Mouse (Mus musculus) midbrain, embryonic 15.5 days (tissue): Measurements from ENCODE around the gene Stap2. TPM values are rescaled to one million over a fixed set of nuclear protein-coding genes. Genes with fewer than 3 reads are reported as not detected.

ENCODE experiments used
- ATAC-seq: fragments of 200-750 bp; cut with Nextera tagmentation; replicated peaks from 2 replicates; pipeline ENCODE4 v1.8.0; 2017; ENCODE audit warnings: moderate TSS enrichment
- H3K27ac ChIP-seq: fragments of 300-500 bp; sonication (generic); 2 replicates; pipeline ENCODE4 v1.5.1; 2015; ENCODE audit warnings: mild to moderate bottlenecking, inconsistent platforms
- H3K27me3 ChIP-seq: fragments of 300-500 bp; sonication (generic); replicated peaks from 2 replicates; pipeline ENCODE4 v1.6.1; 2015; ENCODE audit warnings: inconsistent platforms
- H3K36me3 ChIP-seq: fragments of 300-500 bp; sonication (generic); replicated peaks from 2 replicates; pipeline ENCODE4 v1.6.1; 2015; ENCODE audit warnings: inconsistent platforms
- H3K4me1 ChIP-seq: fragments of 300-500 bp; sonication (generic); 2 replicates; pipeline ENCODE4 v1.6.1; 2015; ENCODE audit warnings: inconsistent platforms
- H3K4me2 ChIP-seq: fragments of 300-500 bp; sonication (generic); 2 replicates; pipeline ENCODE4 v1.6.1; 2015; ENCODE audit warnings: inconsistent platforms, mild to moderate bottlenecking, moderate library complexity
- H3K4me3 ChIP-seq: fragments of 300-500 bp; sonication (generic); 2 replicates; pipeline ENCODE4 v1.5.1; 2015; ENCODE audit warnings: mild to moderate bottlenecking, inconsistent platforms
- H3K9ac ChIP-seq: fragments of 300-500 bp; sonication (generic); 2 replicates; pipeline ENCODE4 v1.6.1; 2015; ENCODE audit warnings: mild to moderate bottlenecking, inconsistent platforms
- H3K9me3 ChIP-seq: fragments of 300-500 bp; sonication (generic); 2 replicates; pipeline ENCODE4 v1.6.1; 2016; ENCODE audit warnings: inconsistent platforms
- WGBS: fragments of 180-500 bp; shearing (Covaris S2); methylation state at CpG from one replicate; pipeline ENCODE4 v1.1.7; 2015; ENCODE audit warnings: mixed read lengths; 5-methylcytosine and 5-hydroxymethylcytosine counted together
- polyA plus RNA-seq: library from polyadenylated mRNA; unstranded; fragments of >200 nt; fragmentation: Nextera tagmentation; extraction: Ambion mirVana; gene quantifications from 2 replicates; pipeline ENCODE4 v1.2.1, GENCODE M21; 2015

Stap2 gene
- polyA plus RNA-seq, result 5.8 and 6.0 TPM in 2 replicates

DNA sequence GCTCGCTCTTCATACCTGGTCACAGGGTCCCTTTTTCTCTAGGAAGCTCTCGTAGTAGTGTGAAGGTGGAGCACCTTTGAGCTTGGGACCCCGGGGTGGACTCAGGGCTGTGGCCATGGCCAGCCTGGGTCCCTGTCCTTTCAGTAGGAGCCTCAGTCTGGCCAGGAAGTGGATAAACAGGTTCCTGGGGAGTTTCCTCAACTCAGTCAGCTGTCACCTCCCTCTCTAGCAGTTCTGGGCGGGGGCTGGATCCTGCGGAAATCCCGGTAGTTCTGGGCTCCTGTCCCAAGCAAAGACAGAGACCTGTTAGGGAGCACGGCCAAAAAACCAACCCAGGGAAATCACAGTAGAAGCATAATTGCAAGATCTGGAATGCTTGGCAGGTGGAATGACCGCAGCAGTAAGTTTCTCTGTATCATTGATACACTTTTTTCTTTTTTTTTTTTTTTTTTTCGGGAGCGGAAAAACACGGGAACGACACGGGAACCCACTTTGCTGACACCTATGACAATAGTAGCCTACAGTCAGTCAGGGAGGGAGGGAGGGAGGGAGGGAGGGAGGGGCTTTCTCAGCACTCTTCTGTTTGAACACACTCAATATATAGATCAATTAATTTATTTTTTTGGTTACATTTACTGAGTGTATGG is at the start of gene Stap2, which contains the start of gene Mpnd:
Gene Stap2, minus strand, starts transcription at position 170 of the 647 bp plus-strand sequence.
Gene Mpnd, plus strand, starts transcription at position 297 of the 647 bp plus-strand sequence.
- H3K9me3 ChIP-seq, result no peaks in the 10 kb centered on the region

DNA sequence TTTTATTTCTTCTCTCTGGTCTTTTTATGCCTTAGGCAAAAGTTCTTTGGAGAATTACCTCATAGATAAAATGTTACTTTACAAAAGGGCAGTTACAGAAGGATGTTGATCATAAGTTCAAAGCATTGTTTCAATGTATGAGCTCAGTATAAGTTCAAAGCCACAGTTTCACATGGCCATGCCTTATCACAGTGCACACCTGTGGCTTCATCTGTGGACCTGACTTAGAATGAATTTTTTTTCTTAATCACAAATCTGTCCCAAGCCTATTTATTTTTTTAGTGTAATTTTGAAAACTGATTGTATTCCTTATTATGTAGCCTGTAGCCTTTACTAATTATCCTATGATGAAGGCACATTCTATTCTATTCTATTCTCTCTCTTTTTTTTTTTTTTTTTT is 49.6 kb upstream of the Stap2 start:
- no peaks in the 10 kb centered on the region for H3K27me3 ChIP-seq
- H3K9me3 ChIP-seq, result no peaks in the 10 kb centered on the region
- H3K9ac ChIP-seq, result no peak overlapping the region
- no peak overlapping the region for H3K27ac ChIP-seq
- no peaks in the 10 kb centered on the region for H3K36me3 ChIP-seq
- no peaks in the 10 kb centered on the region for H3K4me1 ChIP-seq
- no peak overlapping the region for H3K4me2 ChIP-seq
- ATAC-seq, result no peak
- no peak overlapping the region for H3K4me3 ChIP-seq

More for the DNA sequence above, at the start of gene Stap2, which contains the start of gene Mpnd:
- Histone ChIP-seq H3K9ac (no peak within 1 kb of the TSS), H3K27ac (no peak within 1 kb of the TSS), H3K27me3 (peaks cover 8% of the 10 kb centered on the region; the same call in 1 of the 2 replicates), H3K4me1 (peaks cover 14% of the 10 kb centered on the region), H3K36me3 (no peaks in the 10 kb centered on the region), H3K4me3 (no peak within 1 kb of the TSS), H3K4me2 (no peak within 1 kb of the TSS)
- ATAC-seq, result no peak
- 53% methylated on average over 12 of the region's 13 CpGs for WGBS

- 91% methylated on average over 5 of the region's 5 CpGs for WGBS
- ATAC-seq, result no peak
- no peaks in the 10 kb centered on the region; the same call in 1 of the 2 replicates for H3K36me3 ChIP-seq
- H3K9ac ChIP-seq, result no peak overlapping the region
- H3K27ac ChIP-seq, result no peak overlapping the region
- H3K27me3 ChIP-seq, result no peaks in the 10 kb centered on the region
- no peaks in the 10 kb centered on the region for H3K4me1 ChIP-seq
- H3K9me3 ChIP-seq, result no peaks in the 10 kb centered on the region
- H3K4me2 ChIP-seq, result no peak overlapping the region
- H3K4me3 ChIP-seq, result no peak overlapping the region
Measured at GRCm38 (mm10) chr17:56051369-56051768, 46.0 kb upstream of the Stap2 start.

DNA sequence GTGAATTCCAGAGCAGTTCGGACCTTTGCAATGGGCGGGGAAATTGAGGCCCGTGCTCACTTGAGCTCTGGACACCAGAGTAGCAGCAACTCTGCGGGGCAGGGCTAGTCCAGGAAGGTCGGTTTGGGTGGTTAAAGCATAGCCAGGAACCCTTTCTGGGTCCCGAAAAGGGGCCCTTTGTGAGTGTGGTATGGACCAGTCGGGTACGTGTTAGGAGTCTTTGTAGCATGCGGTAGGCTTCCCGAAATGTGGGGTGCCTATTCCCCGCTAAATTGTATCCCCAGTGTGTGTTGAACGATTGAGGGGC is 35.4 kb upstream of the Stap2 start:
- Histone ChIP-seq H3K9me3 (no peaks in the 10 kb centered on the region), H3K27ac (no peak overlapping the region), H3K4me1 (peaks cover 19% of the 10 kb centered on the region), H3K9ac (peak overlapping the region; percentile 50), H3K4me2 (peak overlapping the region; percentile 95), H3K36me3 (no peaks in the 10 kb centered on the region), H3K27me3 (no peaks in the 10 kb centered on the region), H3K4me3 (peak overlapping the region; percentile 88)
- WGBS, result 1% methylated on average over 12 of the region's 12 CpGs
- ATAC-seq, result no peak

DNA sequence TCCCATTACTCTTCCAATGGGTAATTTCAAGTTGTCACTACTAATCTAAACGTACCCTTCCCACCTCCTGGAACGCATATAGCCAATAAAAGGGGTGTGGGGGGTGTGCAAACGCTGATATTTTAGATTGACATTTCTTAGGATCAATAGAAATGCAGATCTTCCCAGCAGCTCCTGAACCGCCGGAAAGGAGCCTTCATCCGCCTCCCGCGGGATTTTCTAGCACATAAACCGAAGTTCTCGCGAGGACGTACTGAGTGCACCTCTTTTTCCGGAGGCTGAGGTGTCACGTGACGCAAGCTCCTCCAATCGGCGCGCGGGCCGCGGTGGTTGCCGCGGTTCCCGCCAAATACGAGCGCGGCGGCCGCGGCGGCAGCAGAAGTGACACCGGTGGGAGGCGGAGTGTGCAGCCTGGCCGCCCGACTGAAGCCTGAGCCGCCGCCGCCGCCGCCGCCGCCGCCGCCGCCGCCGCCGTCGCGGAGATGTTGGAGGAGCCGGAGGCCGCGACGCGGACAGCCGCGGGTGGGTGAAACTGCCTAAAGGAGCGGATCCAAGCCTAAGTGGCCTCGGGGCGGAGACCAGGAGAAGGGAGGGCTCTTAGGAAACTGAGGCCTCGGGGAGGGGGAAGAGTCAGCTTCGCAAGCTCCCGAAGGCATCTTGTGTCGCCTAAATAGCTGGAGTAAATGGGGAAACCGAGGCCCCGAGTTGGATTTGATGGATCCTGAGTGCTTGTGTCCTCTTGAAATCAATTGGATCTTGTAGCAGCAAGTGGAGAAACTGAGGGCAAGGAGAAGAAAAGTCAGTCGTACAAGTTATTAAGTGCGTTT is 34.9 kb upstream of the Stap2 start, which contains the start of gene Chaf1a:
Gene Chaf1a, plus strand, starts transcription at position 410 of the 827 bp plus-strand sequence.
- Histone ChIP-seq H3K27me3 (no peaks in the 10 kb centered on the region), H3K27ac (peak within 1 kb of the TSS; percentile 75), H3K9me3 (no peaks in the 10 kb centered on the region), H3K4me3 (peak within 1 kb of the TSS; percentile 88), H3K4me1 (peaks cover 25% of the 10 kb centered on the region), H3K9ac (peak within 1 kb of the TSS; percentile 50), H3K36me3 (no peaks in the 10 kb centered on the region), H3K4me2 (peak within 1 kb of the TSS; percentile 95)
- ATAC-seq, result peak; percentile 82
- WGBS, result under 1% methylated on average over 68 of the region's 68 CpGs

DNA sequence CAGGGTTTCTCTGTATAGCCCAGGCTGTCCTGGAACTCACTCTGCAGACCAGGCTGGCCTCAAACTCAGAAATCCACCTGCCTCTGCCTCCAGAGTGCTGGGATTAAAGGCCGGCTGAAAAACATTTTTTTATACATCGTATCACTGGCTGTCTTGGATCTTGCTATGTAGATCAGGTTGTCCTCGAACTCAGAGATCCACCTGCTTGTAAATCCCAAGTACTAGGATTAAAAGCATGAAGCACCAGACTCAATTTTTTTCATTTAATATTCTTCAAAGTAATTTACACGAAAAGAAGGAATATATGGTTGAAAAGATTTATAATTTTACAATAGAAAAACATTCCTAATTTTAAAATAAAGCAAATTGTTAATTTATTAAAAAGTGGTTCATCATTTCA is 34.0 kb upstream of the Stap2 start:
- Histone ChIP-seq H3K27ac (peak overlapping the region; percentile 75; the same call in 1 of the 2 replicates), H3K9me3 (no peaks in the 10 kb centered on the region), H3K4me3 (peak overlapping the region; percentile 88), H3K4me1 (peaks cover 34% of the 10 kb centered on the region), H3K9ac (no peak overlapping the region), H3K27me3 (no peaks in the 10 kb centered on the region), H3K36me3 (no peaks in the 10 kb centered on the region), H3K4me2 (peak overlapping the region; percentile 95)
- WGBS, result 82% methylated on average over 4 of the region's 4 CpGs
- ATAC-seq, result no peak

GRCm38 (mm10) chr17:56038583-56039261 is 33.3 kb upstream of the Stap2 start:
- H3K4me3 ChIP-seq, result no peak overlapping the region
- WGBS, result 89% methylated on average over 8 of the region's 8 CpGs
- peaks cover 40% of the 10 kb centered on the region for H3K4me1 ChIP-seq
- H3K27ac ChIP-seq, result no peak overlapping the region
- no peak for ATAC-seq
- no peak overlapping the region for H3K9ac ChIP-seq
- H3K9me3 ChIP-seq, result no peaks in the 10 kb centered on the region
- H3K36me3 ChIP-seq, result no peaks in the 10 kb centered on the region
- no peaks in the 10 kb centered on the region for H3K27me3 ChIP-seq
- no peak overlapping the region for H3K4me2 ChIP-seq

DNA sequence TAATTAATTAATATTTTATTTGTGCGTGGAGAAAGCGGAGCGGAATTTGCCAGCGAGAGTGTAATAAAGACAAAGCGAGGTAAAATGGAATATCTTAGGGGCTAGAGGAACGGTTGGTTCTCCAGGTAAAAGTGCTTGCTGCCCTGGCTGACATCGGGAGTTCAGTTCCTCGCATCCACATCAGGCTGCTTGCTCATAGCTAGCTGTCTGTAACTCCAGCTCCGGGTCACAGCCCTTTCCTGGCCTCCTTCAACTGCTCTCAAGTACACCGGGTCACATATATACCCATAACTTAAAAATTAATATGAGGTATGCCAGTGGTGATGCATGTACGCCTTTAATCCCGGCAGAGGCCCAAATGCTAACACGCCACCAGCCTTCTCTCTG is 31.5 kb upstream of the Stap2 start:
- peak; percentile 47 for ATAC-seq
- Histone ChIP-seq H3K4me1 (peaks cover 46% of the 10 kb centered on the region), H3K4me3 (peak overlapping the region; percentile 97), H3K4me2 (peak overlapping the region; percentile 44), H3K27ac (peak overlapping the region; percentile 44), H3K36me3 (no peaks in the 10 kb centered on the region), H3K9me3 (no peaks in the 10 kb centered on the region), H3K27me3 (no peaks in the 10 kb centered on the region), H3K9ac (peak overlapping the region; percentile 39; the same call in 1 of the 2 replicates)
- 37% methylated on average over 13 of the region's 13 CpGs for WGBS

DNA sequence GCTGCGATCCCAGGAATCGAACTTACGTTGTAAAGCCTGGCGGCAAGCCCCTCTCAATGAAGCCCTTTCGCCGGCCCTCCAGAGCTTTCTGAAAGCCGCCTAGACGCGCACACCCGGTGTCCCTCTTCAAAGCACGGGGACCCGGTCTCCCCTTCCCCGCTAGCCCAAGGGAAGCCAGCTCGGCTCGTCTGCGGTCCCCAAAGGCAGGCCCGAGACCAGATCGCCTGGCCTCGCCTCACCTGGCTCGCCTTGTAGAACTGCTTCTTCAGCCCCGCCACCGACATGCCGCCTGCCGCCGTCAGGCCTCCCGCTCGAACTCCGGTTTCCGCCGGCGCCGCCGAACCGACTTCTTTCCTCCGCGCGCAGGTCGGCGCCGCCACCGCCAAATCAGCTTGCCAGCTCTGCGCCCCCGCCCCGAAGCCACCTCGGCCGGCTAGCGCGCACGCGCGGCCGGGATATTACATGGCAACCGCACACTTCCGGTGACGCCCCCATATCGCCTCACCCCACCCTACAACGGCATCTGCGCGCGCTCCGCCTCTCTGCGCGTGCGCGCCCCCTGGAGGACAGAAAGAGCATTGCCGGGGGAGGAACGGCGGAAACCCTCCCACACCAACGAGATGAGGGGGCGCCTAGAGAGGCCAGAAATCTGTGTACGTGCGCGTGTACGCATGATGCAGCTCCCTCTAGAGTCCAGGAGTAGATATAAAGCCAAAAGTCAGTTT is 31.0 kb upstream of the Stap2 start, which contains the start of gene Sh3gl1:
Gene Sh3gl1, minus strand, starts transcription at position 460 of the 725 bp plus-strand sequence.
- Histone ChIP-seq H3K27me3 (no peaks in the 10 kb centered on the region), H3K4me1 (peaks cover 44% of the 10 kb centered on the region)

DNA sequence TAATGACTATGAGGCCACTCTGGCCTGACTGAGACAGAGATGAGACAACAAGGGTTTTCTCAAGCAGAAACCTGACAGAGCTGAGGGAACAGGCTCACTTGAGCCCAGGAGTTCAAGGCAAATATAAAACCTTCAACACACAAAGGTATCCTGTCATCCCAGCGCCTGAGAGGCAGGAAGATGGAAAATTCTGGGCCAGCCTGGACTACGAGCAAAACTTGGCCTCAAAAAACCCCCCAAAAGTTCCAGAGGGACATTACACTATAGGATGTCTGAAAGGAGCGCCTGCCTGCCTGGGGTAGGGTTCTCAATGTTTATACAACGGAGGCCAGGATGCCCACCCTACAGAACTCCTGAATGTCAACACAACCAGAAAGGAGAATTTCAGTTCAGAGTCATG is 29.8 kb upstream of the Stap2 start:
- Histone ChIP-seq H3K27ac (no peak overlapping the region), H3K4me1 (peaks cover 34% of the 10 kb centered on the region)

More for the DNA sequence above, 31.0 kb upstream of the Stap2 start, which contains the start of gene Sh3gl1:
- H3K36me3 ChIP-seq, result no peaks in the 10 kb centered on the region
- peak; percentile 90 for ATAC-seq
- WGBS, result under 1% methylated on average over 74 of the region's 74 CpGs
- peak within 1 kb of the TSS; percentile 74 for H3K9ac ChIP-seq
- H3K27ac ChIP-seq, result peak within 1 kb of the TSS; percentile 87
- peak within 1 kb of the TSS; percentile 69 for H3K4me2 ChIP-seq
- H3K9me3 ChIP-seq, result no peaks in the 10 kb centered on the region
- H3K4me3 ChIP-seq, result peak within 1 kb of the TSS; percentile 97

GRCm38 (mm10) chr17:56034726-56035100 is 29.3 kb upstream of the Stap2 start:
- Histone ChIP-seq H3K9me3 (no peaks in the 10 kb centered on the region), H3K4me3 (no peak overlapping the region), H3K36me3 (no peaks in the 10 kb centered on the region), H3K27me3 (no peaks in the 10 kb centered on the region), H3K4me1 (peaks cover 34% of the 10 kb centered on the region), H3K27ac (no peak overlapping the region), H3K4me2 (no peak overlapping the region), H3K9ac (peak overlapping the region; percentile 5; the same call in 1 of the 2 replicates)
- ATAC-seq, result no peak
- WGBS, result 92% methylated on average over 6 of the region's 6 CpGs

More for the DNA sequence above, 29.8 kb upstream of the Stap2 start:
- Histone ChIP-seq H3K36me3 (no peaks in the 10 kb centered on the region), H3K9ac (peak overlapping the region; percentile 0; the same call in 1 of the 2 replicates), H3K27me3 (no peaks in the 10 kb centered on the region), H3K4me2 (peak overlapping the region; percentile 69), H3K4me3 (peak overlapping the region; percentile 97), H3K9me3 (no peaks in the 10 kb centered on the region)
- WGBS, result 86% methylated on average over 4 of the region's 4 CpGs
- no peak for ATAC-seq
